Mouse (Mus musculus): ENCODE data around the gene Ldhal6b.
"Not testable (repeated sequence)": the region's sequence is repeated elsewhere in the genome, so short reads cannot be mapped to it uniquely, and the experiment has no call there.

DNA sequence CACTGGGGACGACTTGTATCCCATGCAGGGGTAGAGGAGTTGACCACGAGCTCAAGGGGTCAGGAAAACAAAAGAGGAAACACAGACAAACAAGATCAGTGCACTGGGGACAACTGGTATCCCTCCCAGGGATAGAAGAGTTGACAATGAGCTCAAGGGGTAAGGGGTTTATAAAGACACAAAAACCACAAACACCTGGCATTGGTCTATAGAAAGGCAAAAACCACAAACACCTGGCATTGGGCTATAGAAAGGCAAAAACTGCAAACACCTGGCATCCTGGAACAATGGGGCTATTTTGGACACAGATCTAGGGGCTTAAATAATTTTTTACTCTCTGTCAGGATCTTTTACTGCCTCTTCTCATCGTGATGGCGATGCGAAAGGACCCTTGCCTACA is 23.8 kb upstream of the Ldhal6b start:
- not testable (repeated sequence) for TF ChIP-seq CTCF (IDR thresholded peaks at IDR 0.05; ENCODE audit: insufficient read depth, low read length); POLR2A (IDR thresholded peaks at IDR 0.05; ENCODE audit: borderline replicate concordance, extremely low read depth, low read depth, low read length)
